Mouse (Mus musculus) right cerebral cortex, adult 2 months (tissue): ENCODE data around the gene Hsd17b6.
"Not testable (repeated sequence)": the region's sequence is repeated elsewhere in the genome, so short reads cannot be mapped to it uniquely, and the experiment has no call there.

Experiments used
- DNase-seq, 2 experiments: peaks; one replicate each; pipeline ENCODE4 v3.0.0; 2021 to 2022; ENCODE audit warnings: low spot score in 2 of 2

Gene Hsd17b6

DNA sequence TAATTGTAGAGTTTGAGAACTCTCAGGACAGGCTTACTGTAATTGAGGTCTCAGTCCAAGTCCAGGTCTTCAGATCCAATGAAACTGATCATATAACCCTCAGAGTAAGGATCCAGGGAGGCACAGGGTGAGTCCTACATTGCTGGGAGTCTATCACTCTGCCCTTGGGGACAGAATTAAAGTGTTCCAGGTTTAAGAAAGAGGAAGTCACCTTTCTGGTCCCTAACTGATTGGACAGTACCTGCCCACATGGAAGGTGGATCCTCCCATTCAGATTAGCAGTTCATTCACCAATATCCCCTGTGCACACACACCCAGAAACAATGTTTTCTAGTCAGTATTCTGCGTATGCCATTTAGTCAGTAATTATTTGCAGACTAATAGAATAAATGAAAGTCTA is at the start of gene Hsd17b6:
Gene Hsd17b6 (minus strand): TSS at position 166 of the 400 bp plus-strand sequence.
- no peak for DNase-seq

DNA sequence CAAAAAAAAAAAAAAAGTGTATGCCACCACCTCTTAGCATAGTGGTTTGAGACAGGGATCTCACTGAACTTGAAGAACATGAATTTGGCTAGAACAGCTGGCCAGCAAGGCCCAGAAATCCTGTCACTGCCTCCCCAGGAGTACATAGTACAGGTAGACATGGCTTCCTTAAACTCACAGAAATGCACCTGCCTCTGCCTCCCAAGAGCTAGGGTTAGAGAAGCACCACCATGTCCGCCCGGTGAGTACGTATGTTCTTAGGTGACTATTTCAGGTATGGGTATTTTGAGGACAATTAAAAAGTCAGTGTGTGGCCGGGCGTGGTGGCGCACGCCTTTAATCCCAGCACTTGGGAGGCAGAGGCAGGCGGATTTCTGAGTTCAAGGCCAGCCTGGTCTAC is 45.6 kb upstream of the Hsd17b6 start:
- no peak for DNase-seq

DNA sequence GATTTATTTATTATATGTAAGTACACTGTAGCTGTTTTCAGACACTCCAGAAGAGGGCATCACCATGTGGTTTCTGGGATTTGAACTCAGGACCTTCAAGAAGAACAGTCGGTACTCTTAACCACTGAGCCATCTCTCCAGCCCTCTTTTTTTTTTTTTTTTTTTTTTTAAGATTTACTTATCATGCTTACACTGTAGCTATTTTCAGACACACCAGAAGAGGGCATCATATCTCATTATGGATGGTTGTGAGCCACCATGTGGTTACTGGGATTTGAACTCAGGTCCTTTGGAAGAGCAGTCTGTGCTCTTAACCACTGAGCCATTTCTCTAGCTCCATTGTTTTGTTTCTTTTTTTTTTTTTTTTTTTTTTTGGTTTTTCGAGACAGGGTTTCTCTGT is 44.7 kb upstream of the Hsd17b6 start:
- not testable (repeated sequence) for DNase-seq

DNA sequence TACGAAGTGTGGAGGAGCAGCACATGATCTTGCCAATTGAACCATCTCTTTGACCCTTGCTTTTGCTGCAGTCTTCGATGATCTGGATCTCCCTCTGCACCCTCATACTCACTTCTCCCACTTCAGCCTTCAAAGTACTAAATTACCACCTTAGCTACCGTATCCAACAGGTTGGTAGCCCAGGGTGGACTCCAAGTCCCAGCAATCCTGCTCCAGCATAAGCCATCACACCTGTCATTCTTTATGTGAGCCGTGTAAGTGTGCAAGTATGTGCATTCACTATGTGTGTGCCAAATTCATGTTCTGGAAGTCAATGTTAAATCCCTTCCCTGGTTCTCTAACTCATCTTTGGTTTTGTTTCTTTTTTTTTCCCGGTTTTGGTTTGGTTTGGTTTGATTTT is 44.2 kb upstream of the Hsd17b6 start:
- DNase-seq: no peak

DNA sequence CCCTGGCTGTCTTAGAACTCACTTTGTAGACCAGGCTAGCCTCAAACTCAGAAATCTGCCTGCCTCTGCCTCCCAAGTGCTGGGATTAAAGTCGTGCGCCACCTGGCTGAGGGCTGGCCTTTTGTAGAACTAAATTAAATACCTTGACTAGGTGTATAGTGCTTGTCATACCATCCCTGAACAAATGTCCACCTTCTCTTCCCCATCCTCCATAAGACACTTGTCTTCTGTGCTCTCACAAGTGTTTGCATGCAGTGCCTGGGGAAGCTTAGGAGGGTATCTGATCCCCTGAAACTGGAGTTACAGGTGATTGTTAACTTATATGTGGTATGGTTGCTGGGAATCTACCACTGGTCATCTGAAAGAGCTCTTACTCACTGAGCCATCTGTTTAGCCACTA is 42.9 kb upstream of the Hsd17b6 start:
- DNase-seq: no peak

DNA sequence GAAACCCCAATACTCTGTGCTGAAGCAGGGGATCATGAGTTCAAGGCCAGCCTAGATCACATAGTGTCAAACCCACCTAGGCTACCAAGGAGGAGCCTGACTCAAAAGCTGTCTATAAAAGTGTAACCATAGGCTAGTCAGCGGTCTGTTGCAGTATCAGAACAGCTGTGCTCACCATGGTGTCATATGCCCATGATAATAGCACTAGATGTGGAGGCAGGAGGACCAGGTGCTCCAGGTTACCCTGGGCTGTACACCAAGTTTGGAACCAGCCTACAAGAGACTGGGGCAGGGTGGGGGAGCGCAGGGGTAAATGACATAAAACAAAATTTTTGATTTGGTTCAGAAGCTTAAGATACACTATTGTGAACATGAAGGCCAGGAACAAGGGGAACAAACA is 42.3 kb upstream of the Hsd17b6 start:
- no peak for DNase-seq

DNA sequence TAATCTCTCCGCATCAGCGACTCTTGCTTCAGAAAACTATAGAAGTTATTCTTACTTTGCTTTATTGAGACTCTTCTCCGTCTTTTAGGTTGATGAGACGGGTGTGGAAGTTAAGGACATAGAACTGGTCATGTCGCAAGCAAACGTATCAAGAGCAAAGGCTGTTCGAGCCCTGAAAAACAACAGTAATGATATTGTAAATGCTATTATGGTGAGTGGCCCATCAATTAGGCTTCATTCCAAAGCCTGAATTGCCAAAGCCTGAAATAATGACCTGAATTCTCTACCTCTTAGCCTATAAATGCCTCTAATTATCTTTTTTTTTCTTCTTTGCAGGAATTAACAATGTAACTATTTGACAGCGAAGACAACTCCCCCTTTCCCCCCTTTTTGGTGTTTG is 40.7 kb upstream of the Hsd17b6 start:
- no peak for DNase-seq

DNA sequence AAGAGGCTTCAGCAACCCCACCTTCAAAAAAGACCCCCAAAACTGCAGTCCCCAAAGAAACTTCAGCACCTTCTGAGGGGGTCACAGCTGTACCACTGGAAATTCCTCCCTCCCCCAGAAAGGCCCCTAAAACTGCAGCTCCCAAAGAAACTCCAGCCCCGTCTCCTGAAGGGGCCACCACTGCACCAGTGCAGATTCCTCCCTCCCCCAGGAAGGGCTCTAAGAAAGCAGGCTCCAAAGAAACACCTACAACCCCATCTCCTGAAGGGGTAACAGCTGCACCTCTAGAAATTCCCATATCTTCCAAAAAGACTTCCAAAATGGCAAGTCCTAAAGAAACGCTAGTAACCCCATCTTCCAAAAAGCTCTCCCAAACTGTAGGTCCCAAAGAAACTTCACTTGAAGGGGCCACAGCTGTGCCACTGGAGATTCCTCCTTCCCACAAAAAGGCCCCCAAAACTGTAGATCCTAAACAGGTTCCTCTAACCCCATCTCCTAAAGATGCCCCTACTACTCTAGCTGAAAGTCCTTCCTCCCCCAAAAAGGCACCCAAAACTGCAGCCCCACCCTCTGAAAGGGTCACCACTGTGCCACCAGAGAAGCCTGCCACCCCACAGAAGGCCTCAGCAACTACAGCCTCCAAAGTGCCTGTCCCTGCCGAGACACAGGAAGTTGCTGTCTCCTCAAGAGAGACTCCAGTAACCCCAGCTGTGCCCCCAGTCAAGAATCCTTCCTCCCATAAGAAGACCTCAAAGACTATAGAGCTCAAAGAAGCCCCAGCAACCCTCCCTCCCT is 35.8 kb upstream of the Hsd17b6 start:
- no peak for DNase-seq

DNA sequence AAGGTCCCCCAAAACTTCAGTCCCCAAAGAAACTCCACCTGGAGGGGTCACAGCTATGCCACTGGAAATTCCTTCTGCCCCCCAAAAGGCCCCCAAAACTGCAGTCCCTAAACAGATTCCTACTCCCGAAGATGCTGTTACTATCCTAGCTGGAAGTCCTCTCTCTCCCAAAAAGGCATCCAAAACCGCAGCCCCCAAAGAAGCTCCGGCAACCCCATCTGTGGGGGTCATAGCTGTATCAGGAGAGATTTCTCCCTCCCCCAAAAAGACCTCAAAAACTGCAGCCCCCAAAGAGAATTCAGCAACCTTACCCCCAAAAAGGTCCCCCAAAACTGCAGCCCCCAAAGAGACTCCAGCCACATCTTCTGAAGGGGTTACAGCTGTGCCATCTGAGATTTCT is 35.1 kb upstream of the Hsd17b6 start:
- no peak for DNase-seq

DNA sequence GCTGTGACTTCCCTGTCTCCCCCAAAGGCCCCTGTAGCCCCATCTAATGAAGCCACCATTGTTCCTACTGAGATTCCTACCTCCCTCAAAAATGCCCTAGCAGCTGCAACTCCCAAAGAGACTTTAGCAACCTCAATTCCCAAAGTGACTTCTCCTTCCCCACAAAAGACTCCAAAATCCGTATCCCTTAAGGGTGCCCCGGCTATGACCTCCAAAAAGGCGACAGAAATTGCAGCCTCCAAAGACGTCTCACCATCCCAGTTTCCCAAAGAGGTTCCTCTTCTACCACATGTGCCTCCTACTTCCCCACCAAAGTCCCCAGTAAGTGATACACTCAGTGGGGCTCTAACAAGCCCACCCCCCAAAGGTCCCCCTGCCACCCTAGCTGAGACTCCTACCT is 34.2 kb upstream of the Hsd17b6 start:
- no peak for DNase-seq

DNA sequence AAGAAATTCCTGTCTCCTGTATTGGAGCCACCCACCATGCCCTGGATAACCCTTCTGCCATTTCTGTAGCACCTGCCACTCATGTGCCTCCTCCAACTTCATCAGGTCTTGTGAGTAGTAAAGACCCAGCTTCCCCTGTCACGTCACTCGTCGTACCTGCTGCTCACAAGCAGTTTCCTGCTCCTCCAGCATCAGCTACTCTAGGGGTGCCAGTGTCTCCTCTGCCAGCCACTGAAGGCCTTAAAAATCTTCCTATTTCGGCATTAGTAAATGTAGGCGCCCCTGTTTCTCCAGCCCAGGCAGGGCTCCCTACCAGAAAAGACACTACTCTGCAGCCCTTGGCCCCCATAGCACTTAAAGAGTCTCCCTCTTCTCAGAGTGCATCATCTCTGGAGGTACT is 32.9 kb upstream of the Hsd17b6 start:
- DNase-seq: no peak

DNA sequence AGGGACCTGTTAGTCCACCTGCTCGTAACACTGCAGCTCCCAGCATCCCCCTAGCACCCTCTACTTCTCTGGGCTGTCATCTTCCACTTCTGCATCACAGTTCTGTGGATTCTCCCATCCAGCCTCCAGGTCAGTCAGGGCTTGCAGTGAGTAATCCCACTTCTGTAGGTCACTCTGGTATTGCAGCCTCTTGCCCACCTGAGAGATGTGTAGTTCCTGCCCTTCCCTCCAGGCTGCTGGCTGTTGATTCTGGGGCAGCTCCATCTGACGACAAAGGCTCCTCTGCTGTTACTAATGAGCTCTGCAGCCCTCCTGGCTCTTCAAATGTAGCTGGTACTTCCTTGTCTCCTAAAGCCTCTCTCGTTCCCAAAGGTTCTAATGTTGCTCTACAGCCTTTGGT is 32.4 kb upstream of the Hsd17b6 start:
- DNase-seq: no peak

DNA sequence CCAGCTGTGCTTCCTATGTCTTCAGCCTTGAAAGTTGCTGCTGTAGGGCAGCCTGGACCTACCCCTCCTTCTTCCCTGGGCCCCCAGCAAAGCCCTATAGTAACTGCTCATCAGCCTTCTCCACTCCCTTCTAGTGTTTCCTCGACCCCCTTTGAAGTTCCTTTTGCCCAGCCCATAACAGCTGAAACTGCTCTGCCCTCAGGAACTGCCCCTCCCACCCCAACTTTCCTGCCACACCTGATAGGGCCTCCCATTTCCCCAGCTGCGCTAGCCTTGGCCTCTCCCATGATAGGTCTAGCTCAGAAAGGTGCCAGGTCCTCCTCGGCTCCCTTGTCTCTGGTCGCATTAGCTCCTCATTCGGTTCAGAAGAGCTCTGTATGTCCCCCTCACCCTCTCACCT is 31.8 kb upstream of the Hsd17b6 start:
- DNase-seq: no peak

DNA sequence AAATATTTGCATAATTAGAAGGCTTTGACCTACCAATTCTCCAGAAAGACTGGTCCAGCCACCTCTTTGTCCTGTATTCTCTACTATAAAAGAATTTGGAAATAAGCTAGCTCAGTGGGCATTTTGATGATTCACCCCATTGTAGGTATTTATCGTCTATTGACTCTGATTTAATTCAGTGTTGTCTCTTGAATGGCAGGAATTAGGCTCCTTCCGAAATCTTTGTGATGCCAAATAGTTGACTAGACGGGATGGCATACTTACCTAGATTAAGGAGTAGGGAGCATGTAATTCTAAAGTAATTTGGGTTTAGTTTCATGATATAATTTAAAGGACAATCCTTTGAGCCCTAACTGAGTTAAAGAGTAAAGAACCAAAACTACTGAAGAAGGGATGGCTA is 30.5 kb upstream of the Hsd17b6 start:
- no peak for DNase-seq

DNA sequence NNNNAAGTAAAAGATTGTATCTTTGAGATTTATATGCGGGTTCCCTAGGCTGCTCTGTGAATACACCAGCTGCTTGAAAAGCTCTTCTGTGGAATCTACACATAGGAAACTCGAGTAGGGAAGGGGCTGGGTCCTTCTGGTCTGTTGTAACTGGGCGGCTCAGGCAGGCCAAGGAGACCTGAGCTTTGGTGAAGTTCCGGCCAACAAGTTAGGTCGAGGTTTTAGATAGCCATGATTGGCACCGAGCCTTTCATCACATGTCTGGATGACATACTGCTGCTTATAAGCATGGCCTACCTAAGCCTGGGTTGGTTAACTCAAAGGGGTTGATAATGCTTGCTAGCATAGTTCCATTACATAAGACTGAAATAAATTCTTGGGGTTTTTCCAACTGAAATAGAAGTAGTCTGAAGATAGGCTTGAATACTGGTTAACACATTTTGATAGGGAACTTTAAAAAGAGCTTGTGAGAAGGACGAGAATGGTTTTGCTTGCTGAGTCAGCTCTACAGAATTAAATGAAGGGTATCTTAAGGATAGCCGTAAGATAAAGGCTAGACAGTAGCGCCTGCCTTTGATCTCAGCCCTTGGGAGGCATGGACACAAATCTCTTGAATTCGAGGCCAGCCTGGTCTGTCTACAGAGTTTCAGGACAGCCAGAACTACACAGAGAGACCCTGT is 29.5 kb upstream of the Hsd17b6 start:
- DNase-seq: peak in 1 of 2 experiments; percentile 32

DNA sequence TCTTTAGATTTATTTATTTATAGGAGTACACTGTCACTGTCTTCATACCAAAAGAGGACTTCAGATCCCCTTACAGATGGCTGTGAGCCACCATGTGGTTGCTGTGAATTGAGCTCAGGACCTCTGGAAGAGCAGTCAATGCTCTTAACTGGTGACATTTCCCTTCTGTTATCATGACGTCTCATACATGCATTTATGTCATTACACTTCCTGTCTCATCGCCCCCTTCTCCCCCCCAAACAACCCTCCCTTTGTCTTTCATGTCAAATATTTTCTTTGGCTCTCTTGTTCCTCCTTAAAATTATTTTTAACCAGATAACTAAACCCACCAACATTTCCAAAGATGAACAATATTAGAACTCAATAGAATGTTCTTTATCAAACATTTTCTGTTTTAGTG is 23.4 kb upstream of the Hsd17b6 start:
- no peak for DNase-seq

DNA sequence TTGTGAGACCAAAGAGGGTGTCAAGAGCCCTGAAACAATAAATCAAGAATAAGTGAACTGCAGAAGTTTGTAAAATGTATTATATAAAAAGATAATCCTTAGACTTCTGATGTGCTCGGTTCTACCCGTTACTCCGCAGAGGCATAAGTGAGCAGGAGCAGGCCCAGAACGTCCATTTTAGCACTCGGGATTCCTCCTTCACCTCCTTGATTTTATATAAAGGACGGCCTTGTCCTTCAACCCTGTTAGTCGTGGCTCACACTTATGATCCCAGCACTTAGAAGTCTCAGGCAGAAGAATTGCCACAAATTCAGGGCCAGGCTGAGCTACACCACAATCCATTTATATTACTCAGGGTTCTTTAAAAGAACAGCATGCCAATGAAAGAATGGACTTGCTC is 22.5 kb upstream of the Hsd17b6 start:
- no peak for DNase-seq

DNA sequence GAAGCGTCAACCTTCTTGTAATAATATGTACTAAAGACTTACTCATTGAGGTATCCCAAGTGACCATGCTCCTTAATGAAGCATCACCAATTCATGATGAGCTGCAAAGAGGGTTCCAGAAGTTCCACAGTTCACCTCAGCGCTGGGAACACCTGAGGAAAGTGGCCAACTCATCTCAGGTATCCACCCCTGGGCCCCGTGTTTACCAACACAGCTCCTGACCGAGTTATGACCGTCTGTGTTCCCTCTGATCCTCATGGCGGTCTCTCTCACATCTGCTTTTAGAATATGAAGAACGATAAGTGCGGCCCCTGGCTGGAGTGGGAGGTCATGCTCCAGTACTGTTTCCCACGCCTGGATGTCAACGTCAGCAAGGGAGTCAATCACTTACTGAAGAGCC is 16.1 kb upstream of the Hsd17b6 start:
- no peak for DNase-seq

DNA sequence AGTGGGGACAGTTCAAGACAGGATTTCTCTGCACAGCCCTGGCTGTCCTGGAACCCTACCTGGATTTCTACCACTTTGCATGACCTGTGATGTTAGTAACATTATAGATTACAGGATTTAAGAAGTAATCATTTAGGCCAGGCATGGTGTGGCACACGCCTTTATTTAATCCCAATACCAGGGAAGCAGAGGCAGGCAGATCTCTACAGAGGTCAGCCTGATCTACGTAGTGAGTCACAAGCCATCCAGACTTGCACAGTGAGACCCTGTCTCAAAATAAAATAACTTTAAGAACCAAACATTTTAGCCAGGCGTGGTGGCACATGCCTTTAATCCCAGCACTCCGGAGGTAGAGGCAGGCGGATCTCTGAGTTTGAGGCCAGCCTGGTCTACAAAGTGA is 14.8 kb upstream of the Hsd17b6 start:
- no peak for DNase-seq

DNA sequence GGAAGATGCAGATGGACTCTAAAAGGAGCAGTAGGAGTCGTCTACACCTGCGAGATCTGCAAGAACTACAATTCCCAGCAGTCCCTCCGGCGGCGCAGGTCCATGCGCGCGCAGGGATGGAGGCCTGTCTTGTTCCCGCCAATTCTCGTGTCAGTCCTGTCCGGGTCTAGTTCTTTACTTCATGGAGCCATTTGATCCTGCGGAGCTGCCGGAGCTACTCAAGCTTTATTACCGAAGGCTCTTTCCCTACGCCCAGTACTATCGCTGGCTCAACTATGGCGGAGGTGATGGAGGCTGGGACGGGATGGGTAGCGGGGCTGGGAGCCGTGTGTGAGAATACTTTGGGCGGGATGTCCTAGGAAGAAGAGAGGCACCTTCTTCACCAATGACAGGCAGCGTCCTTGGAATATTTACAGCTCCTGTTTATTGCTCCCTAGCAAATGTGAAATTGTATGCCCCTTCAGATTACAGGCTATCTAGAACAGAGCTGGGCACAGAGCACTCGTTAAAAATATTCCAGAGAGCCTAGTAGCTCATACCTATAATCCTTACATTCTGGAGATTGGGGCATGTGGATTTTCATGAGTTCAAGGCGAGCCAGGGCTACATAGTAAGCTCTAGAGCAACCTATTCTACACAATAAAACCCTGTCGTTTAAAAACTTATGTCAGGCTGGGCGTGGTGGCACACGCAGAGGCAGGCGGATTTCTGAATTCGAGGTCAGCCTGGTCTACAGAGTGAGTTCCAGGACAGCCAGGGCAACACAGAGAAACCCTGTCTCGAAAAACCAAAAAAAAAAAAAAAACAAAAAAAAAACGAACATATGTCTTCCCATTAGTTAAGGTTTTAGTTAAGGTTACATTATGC is 7.9 kb upstream of the Hsd17b6 start, which contains the start of gene Prim1:
Gene Prim1 (plus strand): TSS at position 101 of the 867 bp plus-strand sequence.
- DNase-seq: peak; percentile 83 to 84

DNA sequence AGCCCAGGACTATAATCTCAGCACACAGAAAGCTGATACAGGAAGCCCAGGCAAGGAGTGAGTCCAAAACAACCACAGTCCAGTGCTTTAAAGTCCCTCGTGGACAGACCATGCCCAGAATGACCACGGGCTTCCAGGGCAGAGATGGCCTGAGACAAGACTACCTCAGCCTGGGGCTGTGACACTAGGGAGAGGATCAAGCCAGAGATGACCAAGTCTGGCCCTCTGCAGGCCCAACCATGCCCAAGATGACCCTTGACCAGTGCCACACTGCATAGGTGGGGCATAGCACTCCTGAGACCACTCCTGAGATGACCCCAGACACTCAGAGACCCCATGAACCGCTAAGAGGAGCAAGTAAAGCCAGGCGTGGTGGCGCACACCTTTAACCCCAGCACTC is 2.3 kb upstream of the Hsd17b6 start:
- no peak for DNase-seq

DNA sequence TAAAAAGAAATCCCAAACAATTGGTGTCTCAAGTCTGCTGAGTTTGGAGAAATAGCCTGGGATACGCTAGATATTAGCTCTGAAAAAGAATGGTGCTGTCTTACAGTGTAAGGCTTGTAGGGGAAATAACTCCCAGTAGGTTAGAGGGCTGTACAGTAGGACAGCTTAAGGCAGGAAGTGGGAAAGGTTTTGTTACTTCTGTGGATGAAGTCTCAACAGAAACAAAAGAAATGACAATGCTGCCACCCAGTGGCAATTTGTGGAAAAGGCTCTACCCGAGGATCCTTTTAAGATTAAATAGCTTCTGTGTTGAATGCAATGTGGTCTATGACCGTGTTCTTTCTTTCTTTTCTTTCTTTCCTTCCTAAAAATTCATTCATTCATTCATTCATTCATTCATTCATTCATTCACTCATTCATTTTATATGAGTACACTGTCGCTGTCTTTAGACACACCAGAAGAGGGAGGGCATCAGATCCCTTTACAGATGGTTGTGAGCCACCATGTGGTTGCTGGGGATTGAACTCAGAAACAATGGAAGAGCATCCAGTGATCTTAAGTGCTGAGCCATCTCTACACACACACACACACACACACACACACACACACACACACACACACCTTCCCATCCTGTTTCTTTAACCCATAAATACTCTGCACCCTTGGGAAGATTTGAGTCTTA is 937 bp upstream of the Hsd17b6 start:
- peak; percentile 82 to 86 for DNase-seq
